Mouse (Mus musculus) ovary, adult 18-20 months (tissue): ENCODE measurements around the gene Prickle2.

Experiments used
- DNase-seq: peaks from one replicate; pipeline ENCODE4 v3.0.0; 2022; ENCODE audit warnings: low spot score, mixed read lengths

Prickle2 gene

GRCm38 (mm10) chr6:92518438-92518968, 187.5 kb downstream of the Prickle2 start:
- DNase-seq, result no peak

GRCm38 (mm10) chr6:92517002-92517401, 189.0 kb downstream of the Prickle2 start:
- DNase-seq, result no peak

- no peak for DNase-seq
These were observed 194.0 kb downstream of the Prickle2 start for GRCm38 (mm10) chr6:92512001-92512400.

- no peak for DNase-seq
These were observed 196.2 kb downstream of the Prickle2 start for GRCm38 (mm10) chr6:92509712-92510111.

GRCm38 (mm10) chr6:92506276-92506675, 199.7 kb downstream of the Prickle2 start:
- no peak for DNase-seq

GRCm38 (mm10) chr6:92499449-92499848, 206.5 kb downstream of the Prickle2 start:
- no peak for DNase-seq

GRCm38 (mm10) chr6:92498574-92498973, 207.4 kb downstream of the Prickle2 start:
- no peak for DNase-seq

- DNase-seq, result no peak
These were observed 208.7 kb downstream of the Prickle2 start for GRCm38 (mm10) chr6:92497279-92497678.

- no peak for DNase-seq
These were observed 210.5 kb downstream of the Prickle2 start for GRCm38 (mm10) chr6:92495500-92495899.

GRCm38 (mm10) chr6:92481690-92481956, 224.3 kb downstream of the Prickle2 start:
- DNase-seq, result no peak

GRCm38 (mm10) chr6:92480941-92481689, 224.8 kb downstream of the Prickle2 start:
- peak; percentile 33 for DNase-seq

- no peak for DNase-seq
These were observed 227.3 kb downstream of the Prickle2 start for GRCm38 (mm10) chr6:92478612-92479011.

- no peak for DNase-seq
These were observed 228.3 kb downstream of the Prickle2 start for GRCm38 (mm10) chr6:92477621-92478020.

GRCm38 (mm10) chr6:92469456-92469855, 236.5 kb downstream of the Prickle2 start:
- no peak for DNase-seq

GRCm38 (mm10) chr6:92468892-92469291, 237.1 kb downstream of the Prickle2 start:
- no peak for DNase-seq

GRCm38 (mm10) chr6:92468383-92468791, 237.6 kb downstream of the Prickle2 start:
- DNase-seq, result peak; percentile 44

- no peak for DNase-seq
These were observed 238.6 kb downstream of the Prickle2 start for GRCm38 (mm10) chr6:92467343-92467742.

- DNase-seq, result peak; percentile 32
These were observed 240.3 kb downstream of the Prickle2 start for GRCm38 (mm10) chr6:92465666-92466065.

GRCm38 (mm10) chr6:92464781-92465337, 241.1 kb downstream of the Prickle2 start:
- peak; percentile 59 for DNase-seq

- no peak for DNase-seq
These were observed 242.2 kb downstream of the Prickle2 start for GRCm38 (mm10) chr6:92463768-92464167.

- no peak for DNase-seq
These were observed 245.2 kb downstream of the Prickle2 start for GRCm38 (mm10) chr6:92460750-92461149.

GRCm38 (mm10) chr6:92458026-92458425, 247.9 kb downstream of the Prickle2 start:
- DNase-seq, result no peak

- no peak for DNase-seq
These were observed 254.5 kb downstream of the Prickle2 start for GRCm38 (mm10) chr6:92451421-92451820.

- DNase-seq, result no peak
These were observed 256.0 kb downstream of the Prickle2 start for GRCm38 (mm10) chr6:92449956-92450355.
